Mouse (Mus musculus) retina, adult 2 months (tissue): Measurements from ENCODE around the gene Fam234b.

ENCODE experiments used
- DNase-seq: peaks from one replicate; pipeline ENCODE4 v3.0.0-alpha.2; 2012; ENCODE audit warnings: low read depth, low spot score

Fam234b gene

GRCm38 (mm10) chr6:135197921-135198532 is at the start of gene Fam234b, which contains the start of gene Hebp1:
Fam234b (plus strand) TSS chr6:135197977.
Hebp1 (minus strand) TSS chr6:135198022.
- DNase-seq, result peak; percentile 48

DNA sequence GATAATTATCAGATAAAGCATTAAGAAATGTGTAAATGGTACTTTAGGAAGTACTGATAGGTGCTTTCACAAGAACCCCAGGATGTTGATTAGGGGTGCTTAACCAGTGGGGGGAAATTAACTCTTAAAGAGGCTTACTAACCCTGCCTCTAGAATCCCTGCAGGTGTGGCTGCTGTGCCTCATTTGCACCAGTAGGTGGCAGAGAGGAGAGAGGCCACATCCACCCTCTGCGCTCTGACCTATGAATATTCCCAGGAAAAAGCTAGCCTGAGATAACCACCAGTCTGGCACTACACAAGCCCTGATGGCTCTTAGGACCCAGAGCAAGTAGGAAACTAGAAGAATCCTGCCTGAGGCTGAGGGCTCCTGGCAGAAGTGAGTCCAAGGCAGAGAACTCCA is 49.3 kb upstream of the Fam234b start:
- no peak for DNase-seq

- no peak for DNase-seq
Observed at GRCm38 (mm10) chr6:135149175-135149574, 48.6 kb upstream of the Fam234b start.

DNA sequence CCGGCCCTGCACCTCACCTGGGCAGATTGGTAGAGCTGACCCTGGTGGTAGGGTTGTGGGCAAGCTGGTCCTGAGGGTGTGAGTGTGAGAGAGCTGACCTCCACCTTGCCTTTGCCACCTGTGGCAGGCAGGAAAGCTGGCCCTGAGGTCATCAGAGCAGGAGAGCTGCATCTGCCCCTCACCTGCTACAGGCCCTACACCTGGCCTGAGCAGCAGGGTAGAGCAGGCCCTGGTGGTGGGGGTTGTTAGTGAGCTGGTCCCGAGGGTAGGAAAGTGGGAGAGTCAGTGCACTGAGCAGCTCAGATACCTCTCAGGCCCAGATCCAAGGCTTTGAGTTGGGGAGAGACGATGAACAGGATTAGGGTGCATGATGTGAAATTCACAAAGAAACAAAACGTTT is 48.1 kb upstream of the Fam234b start:
- no peak for DNase-seq

DNA sequence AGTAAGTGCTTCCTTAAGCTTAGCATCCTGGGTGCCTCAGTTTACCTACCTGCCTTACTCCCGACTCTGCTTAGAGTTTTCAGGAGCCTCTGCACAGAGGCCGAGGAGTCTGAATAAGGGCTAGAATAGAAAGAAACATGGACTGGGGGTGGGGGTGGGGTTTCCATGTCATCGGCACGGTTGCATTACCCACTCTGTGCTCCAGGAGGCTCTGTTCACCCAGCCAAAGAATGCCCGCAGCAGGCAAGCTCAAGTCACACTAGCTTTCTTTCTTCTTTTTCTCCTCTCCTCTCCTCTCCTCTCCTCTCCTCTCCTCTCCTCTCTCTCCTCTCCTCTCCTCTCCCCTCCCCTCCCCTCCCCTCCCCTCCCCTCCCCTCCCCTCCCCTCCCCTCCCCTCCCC is 47.5 kb upstream of the Fam234b start:
- no peak for DNase-seq

DNA sequence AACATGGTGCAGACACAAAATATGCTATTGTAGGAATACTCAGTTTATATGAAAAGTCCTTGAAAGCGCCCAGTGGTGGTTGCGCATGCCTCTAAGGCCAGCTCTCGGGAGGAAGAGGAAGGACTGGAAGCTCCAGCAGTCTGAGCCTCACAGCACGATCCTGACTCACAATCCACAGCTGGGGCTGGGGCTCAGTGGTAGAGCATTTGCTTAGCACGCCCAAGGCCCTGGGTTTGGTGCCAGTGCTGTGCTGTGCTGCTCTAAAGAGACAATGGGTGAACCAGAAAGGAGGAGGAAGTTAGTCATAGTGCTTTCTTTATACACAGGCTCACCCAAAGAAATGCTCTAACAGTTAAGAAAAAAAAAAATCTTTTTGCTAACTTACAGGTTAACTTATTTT is 44.1 kb upstream of the Fam234b start:
- DNase-seq, result no peak

- DNase-seq, result no peak
Observed at GRCm38 (mm10) chr6:135156597-135156996, 41.2 kb upstream of the Fam234b start.

DNA sequence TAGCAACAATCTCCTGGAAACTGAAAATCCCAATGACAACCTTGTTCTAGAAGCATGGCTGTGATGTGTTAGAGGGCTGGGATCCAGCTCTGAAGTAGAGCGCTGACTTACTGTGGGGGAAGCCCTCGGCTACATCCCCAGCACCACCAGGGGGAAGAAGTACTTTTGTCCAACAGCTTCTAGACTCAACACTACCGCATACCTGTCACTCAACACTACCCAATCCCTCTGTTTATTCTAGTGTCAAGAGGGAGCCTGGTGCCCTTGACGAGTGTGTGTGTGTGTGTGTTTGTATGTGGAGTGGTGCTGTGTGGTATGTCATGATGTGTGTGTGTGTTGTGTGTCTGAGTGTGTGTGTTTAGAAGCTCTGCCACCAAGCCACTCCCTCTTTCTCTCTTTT is 40.3 kb upstream of the Fam234b start:
- DNase-seq, result no peak

GRCm38 (mm10) chr6:135158509-135158908 is 39.3 kb upstream of the Fam234b start:
- DNase-seq, result no peak

- DNase-seq, result no peak
Observed at GRCm38 (mm10) chr6:135161356-135161755, 36.4 kb upstream of the Fam234b start.

DNA sequence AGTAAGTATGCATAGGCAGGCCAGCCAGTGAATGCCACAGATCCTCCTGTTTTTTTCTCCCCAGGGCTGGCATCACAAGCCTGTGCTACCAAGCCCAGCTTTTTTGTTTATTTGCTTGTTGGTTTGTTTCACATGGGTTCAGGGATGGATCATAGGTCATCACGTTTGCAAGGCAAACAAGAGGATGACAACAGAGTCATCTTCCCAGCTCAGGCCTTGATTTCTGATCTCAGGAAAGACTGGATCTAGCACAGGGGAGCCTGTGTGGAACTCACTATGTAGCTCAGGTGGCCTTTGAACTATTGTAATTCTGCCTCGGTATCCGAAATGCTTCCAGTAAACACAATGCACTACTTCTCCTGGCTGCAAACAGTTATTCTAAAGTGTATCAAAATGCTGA is 35.5 kb upstream of the Fam234b start:
- no peak for DNase-seq

GRCm38 (mm10) chr6:135162861-135163260 is 34.9 kb upstream of the Fam234b start:
- DNase-seq, result no peak

GRCm38 (mm10) chr6:135165191-135165590 is 32.6 kb upstream of the Fam234b start:
- DNase-seq, result no peak

GRCm38 (mm10) chr6:135165706-135166105 is 32.1 kb upstream of the Fam234b start:
- no peak for DNase-seq

DNA sequence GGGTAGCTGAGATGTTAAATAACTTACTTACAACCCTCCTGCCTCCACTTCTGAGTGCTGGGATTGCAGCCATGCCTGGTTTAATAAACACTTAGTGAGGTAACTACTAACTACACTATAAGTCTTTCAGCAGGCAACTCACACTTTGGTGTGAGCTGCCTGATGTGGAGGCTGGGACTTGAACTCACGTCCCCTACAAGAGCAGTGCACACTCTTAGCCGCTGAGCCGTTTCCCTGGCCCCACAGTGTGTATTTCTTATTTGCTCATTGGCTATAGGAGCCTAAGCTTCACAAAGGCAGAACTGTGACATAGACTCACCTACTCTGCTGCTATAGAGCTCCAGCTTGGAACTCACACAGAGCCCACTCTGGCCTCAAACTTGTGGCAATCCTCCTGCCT is 31.5 kb upstream of the Fam234b start:
- DNase-seq, result no peak

DNA sequence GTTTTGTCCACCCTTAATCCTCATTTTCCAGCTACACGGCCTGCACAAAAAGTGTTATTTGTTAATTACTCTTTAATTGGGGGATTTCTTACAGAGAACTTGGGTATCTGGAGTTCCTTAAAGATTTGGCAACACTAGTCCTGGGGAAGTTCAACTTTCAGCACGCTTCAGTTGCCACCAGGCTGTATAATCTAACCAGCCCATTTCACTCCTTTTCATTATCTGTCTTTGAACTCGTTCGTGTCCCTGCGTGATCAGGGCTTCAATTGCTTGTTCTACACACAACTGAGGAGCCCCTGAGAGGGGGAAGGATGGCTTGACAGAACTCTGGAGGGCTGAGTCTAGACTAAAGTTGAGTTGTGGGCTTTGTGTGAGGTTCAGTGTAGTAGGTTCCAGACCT is 31.1 kb upstream of the Fam234b start:
- no peak for DNase-seq

GRCm38 (mm10) chr6:135167380-135168311 is 30.1 kb upstream of the Fam234b start:
- no peak for DNase-seq

DNA sequence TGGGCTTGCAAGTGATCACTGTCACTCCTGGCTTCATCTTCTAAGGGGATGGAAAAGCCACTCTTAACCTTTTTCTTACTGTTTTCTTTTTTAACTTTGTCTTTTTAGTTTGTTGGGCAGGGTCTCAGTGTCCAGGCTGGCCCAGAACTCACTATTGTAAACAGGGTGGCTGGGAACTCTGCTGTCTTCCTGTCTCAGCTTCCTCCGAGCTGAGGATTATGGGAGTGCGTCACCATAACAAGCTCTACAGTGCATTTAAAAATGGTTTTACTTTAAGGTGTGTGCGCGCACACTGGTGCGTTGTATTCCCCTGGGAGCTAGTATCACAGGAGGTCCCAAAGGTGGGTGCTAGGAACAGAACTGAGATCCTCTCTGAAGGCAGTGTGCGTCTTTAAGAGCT is 29.3 kb upstream of the Fam234b start:
- no peak for DNase-seq

- no peak for DNase-seq
Observed at GRCm38 (mm10) chr6:135169246-135169645, 28.5 kb upstream of the Fam234b start.

GRCm38 (mm10) chr6:135171736-135172135 is 26.0 kb upstream of the Fam234b start:
- no peak for DNase-seq

- DNase-seq, result no peak
Observed at GRCm38 (mm10) chr6:135175014-135175413, 22.8 kb upstream of the Fam234b start.

DNA sequence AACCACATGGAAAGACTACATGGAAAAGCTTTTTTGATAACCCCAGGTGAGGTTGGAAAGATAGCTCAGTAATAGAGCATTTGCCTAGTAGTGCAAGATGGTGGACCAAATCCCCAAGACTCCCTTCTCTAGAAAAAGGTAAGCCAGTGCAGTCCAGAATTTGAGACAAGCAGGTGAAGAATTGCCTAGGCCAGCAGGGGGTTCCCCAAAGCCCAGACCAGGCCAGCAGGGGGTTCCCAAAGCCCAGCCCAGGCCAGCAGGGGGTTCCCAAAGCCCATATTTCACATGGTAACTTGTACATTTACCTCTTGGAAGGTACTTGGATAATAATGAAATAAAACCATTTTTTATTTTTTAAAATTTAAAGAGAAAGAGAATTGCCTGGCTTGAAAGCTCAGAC is 20.5 kb upstream of the Fam234b start:
- DNase-seq, result no peak

GRCm38 (mm10) chr6:135178599-135178998 is 19.2 kb upstream of the Fam234b start:
- no peak for DNase-seq
